Mouse (Mus musculus) intestine, embryonic 14.5 days (tissue): ENCODE measurements around the gene Cep85l. TPM values are rescaled to one million over a fixed set of nuclear protein-coding genes. Genes with fewer than 3 reads are reported as not detected.

Experiments
- ATAC-seq: fragments of 200-750 bp; cut with Nextera tagmentation; replicated peaks from 2 replicates; pipeline ENCODE4 v1.8.0; 2017; ENCODE audit warnings: low read depth, moderate number of reproducible peaks, moderate TSS enrichment, moderate library complexity; ENCODE audit not compliant: low FRiP score, low TSS enrichment
- DNase-seq: peaks from one replicate; pipeline ENCODE4 v3.0.0-alpha.2; 2018; ENCODE audit warnings: low spot score
- H3K27ac ChIP-seq: fragments of 300-500 bp; sonication (generic); 2 replicates; pipeline ENCODE4 v1.5.1; 2014; ENCODE audit warnings: low read depth, mild to moderate bottlenecking, control low read depth
- H3K27me3 ChIP-seq: fragments of 300-500 bp; sonication (generic); replicated peaks from 2 replicates; pipeline ENCODE4 v1.6.1; 2014; ENCODE audit warnings: low read length, control low read depth; ENCODE audit not compliant: control insufficient read depth, insufficient read depth
- H3K36me3 ChIP-seq: fragments of 300-500 bp; sonication (generic); 2 replicates; pipeline ENCODE4 v1.6.1; 2014; ENCODE audit warnings: low read length, control low read depth; ENCODE audit not compliant: control insufficient read depth, insufficient read depth
- H3K4me1 ChIP-seq: fragments of 300-500 bp; sonication (generic); replicated peaks from 2 replicates; pipeline ENCODE4 v1.6.1; 2014; ENCODE audit warnings: low read length, control low read depth, mixed read lengths; ENCODE audit not compliant: control insufficient read depth, insufficient read depth
- H3K4me2 ChIP-seq: fragments of 300-500 bp; sonication (generic); 2 replicates; pipeline ENCODE4 v1.6.1; 2014; ENCODE audit warnings: low read length
- H3K4me3 ChIP-seq: fragments of 300-500 bp; sonication (generic); 2 replicates; pipeline ENCODE4 v1.5.1; 2014; ENCODE audit warnings: low read depth, low read length, control low read depth, mixed read lengths
- H3K9ac ChIP-seq: fragments of 300-500 bp; sonication (generic); 2 replicates; pipeline ENCODE4 v1.6.1; 2014; ENCODE audit warnings: mild to moderate bottlenecking, low read length
- H3K9me3 ChIP-seq: fragments of 300-500 bp; sonication (generic); 2 replicates; pipeline ENCODE4 v1.6.1; 2016; ENCODE audit warnings: low read length, control low read depth; ENCODE audit not compliant: control insufficient read depth
- WGBS: fragments of 180-500 bp; shearing (Covaris S2); extraction: QIAGEN DNeasy Blood & Tissue Kit; methylation state at CpG from one replicate; pipeline ENCODE4 v1.1.7; 2014; 5-methylcytosine and 5-hydroxymethylcytosine counted together
- polyA plus RNA-seq: library from polyadenylated mRNA; unstranded; fragments of >200 nt; fragmentation: Nextera tagmentation; extraction: Ambion mirVana; gene quantifications from 2 replicates; pipeline ENCODE4 v1.2.1, GENCODE M21; 2014

Cep85l gene
- polyA plus RNA-seq: 6.1 and 7.0 TPM in 2 replicates

DNA sequence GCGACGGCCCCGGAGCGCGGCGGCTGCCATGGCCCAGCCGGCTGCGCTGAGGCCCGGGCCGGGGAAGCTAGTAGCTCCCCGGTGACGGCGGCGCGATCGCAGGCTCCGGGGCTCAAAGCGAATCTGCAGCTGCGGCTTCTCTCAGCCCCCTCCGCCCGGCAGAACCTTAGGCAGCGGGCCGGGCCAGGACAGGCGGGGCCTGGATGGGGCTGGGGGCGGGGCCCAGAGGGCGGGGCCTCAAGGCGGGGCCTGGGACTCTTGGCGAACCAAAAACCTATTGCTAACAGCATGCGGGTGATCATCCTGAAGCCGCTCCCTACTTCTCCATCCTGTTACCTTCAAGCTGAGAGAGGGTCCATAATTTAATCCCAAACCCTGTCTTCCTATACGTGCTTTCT is at the start of gene Cep85l:
TSS of gene Cep85l (minus strand) at position 239 of the 398 bp plus-strand sequence.
- Histone ChIP-seq H3K4me3 (peak within 1 kb of the TSS; percentile 82), H3K9ac (peak within 1 kb of the TSS; percentile 95), H3K27ac (peak within 1 kb of the TSS; percentile 98), H3K4me2 (peak within 1 kb of the TSS; percentile 72), H3K4me1 (peaks cover 4% of the 10 kb centered on the region; the same call in 1 of the 2 replicates), H3K9me3 (no peaks in the 10 kb centered on the region), H3K27me3 (no peaks in the 10 kb centered on the region), H3K36me3 (no peaks in the 10 kb centered on the region)
- under 1% methylated on average over 25 of the region's 31 CpGs for WGBS
- ATAC-seq (peak; percentile 99), DNase-seq (peak; percentile 94)

DNA sequence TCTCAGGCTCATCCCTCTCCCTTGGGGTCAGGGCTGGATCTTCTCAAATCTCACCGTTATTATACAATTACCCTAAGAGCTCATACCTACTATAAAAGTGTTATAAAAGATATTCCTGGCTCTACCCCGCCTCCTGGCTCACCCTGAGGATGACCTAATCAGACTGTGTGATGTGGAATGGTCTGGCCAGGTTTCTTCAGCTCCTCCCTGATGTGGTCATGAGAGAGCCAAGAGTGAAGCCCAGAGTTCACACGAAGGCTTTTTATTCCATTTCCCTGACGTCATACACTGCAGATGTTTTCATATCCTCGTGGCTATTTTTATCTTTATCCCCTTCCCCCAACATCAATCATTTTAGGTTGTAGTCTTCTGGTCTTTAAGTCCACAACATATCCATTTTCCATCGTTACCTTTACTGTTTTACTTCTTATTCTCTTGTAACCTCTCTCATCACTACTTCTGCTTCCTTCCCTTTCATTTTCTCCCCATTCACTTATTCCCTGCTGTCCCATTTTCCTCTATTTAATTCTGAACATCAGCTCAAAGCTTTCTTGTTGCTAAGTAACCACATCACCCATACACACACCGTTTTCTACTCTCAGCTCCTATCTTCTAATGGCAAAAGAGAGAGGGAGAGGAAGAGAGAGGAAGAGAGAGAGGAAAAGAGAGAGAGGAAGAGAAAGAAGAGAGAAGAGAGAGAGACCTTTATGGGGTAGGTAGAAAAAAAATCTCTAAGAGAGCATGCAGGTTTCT is 49.1 kb upstream of the Cep85l start:
- Histone ChIP-seq H3K4me1 (peaks cover 5% of the 10 kb centered on the region), H3K9me3 (no peaks in the 10 kb centered on the region), H3K9ac (no peak overlapping the region), H3K4me3 (no peak overlapping the region), H3K36me3 (no peaks in the 10 kb centered on the region), H3K27me3 (no peaks in the 10 kb centered on the region), H3K27ac (no peak overlapping the region), H3K4me2 (no peak overlapping the region)
- DNase-seq: no peak
- 58% methylated on average over 7 of the region's 7 CpGs for WGBS
- no peak for ATAC-seq

DNA sequence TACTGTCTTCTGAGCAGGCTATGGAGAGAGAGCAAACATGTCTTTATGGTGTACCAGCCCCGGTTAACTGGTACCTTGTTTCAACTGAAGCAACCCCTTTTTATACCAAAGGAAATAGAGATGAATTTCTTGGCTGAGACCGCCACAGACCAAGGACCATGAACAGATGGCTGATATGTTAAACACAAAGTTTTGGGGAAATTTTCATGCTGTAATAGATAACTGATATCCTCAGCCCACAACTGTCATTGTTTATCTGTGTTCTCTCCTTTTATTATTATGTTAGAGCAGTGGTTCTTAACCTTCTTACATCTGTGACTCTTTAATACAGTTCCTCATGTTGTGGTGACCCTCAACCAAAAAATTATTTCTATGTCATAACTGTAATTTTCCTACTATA is 46.8 kb upstream of the Cep85l start:
- Histone ChIP-seq H3K36me3 (no peaks in the 10 kb centered on the region), H3K27me3 (no peaks in the 10 kb centered on the region), H3K9me3 (no peaks in the 10 kb centered on the region), H3K27ac (no peak overlapping the region), H3K4me1 (peaks cover 5% of the 10 kb centered on the region), H3K9ac (no peak overlapping the region), H3K4me2 (no peak overlapping the region), H3K4me3 (no peak overlapping the region)
- no peak for DNase-seq
- 89% methylated on average over 2 of the region's 2 CpGs for WGBS
- ATAC-seq: no peak

DNA sequence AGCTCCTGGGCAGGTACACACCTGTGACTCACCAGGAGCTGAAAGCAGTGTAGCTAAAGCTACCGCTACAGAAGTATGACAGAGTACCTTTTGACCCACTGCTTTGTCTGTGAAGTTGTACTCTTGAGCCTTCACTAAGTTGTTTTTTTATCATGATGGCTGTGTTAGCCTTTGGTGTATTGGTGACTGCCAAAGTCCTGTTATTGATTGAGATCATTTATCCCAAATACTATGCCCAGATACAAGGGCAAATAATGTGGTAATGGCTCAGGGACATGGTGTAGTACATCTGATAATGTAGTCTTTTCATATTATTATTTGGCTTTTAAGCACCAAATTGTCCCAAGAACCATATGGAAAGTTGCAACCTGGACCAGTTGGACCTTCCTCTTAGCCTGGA is 43.3 kb upstream of the Cep85l start:
- Histone ChIP-seq H3K4me1 (no peaks in the 10 kb centered on the region), H3K9ac (no peak overlapping the region), H3K4me2 (no peak overlapping the region), H3K27me3 (no peaks in the 10 kb centered on the region), H3K36me3 (no peaks in the 10 kb centered on the region), H3K27ac (no peak overlapping the region), H3K9me3 (no peaks in the 10 kb centered on the region), H3K4me3 (no peak overlapping the region)
- no peak for DNase-seq
- no peak for ATAC-seq
- WGBS: 96% methylated on average over 1 of the region's 1 CpGs

DNA sequence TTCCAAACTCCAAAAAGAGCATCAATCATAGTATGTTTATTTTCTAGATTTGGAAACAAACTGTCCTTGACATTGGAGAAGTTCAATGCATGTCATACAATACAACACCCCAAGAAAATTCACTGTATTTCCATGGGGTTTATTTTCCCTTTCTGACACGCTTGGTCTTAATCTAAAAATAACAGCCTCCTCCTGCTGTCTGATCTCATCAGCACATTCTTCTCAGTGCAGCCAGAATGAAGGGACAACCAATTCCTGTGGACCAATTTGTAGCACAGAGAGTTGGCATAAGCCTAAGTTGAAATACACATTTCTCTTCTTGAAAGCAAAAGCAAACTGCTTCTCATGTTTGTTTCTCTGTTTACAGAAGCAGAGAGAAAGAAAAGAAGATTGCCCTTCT is 42.5 kb upstream of the Cep85l start:
- Histone ChIP-seq H3K27me3 (no peaks in the 10 kb centered on the region), H3K36me3 (no peaks in the 10 kb centered on the region), H3K9ac (no peak overlapping the region), H3K9me3 (no peaks in the 10 kb centered on the region), H3K4me3 (no peak overlapping the region), H3K27ac (no peak overlapping the region), H3K4me2 (no peak overlapping the region), H3K4me1 (no peaks in the 10 kb centered on the region)
- 49% methylated on average over 1 of the region's 1 CpGs for WGBS
- ATAC-seq: no peak
- no peak for DNase-seq

DNA sequence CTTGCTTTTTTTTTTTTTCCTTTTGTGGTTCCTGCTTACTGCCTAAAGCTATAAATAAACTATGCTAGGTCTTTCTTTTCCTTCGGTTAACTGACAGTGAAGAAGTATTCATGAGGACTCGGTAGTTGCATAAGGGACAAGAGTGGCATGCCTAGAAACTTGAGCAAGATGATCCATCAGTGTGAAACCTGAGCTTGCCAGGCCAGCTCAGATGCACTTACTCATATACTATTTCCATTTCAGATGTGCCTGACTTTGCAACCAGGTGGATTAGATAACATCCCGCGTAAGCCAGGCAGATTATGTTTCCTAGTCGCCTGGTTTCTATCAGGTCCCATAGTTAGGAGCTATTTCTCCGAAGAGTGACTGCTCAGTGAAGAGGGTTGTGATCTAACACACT is 41.9 kb upstream of the Cep85l start:
- Histone ChIP-seq H3K4me1 (no peaks in the 10 kb centered on the region), H3K9me3 (no peaks in the 10 kb centered on the region), H3K36me3 (no peaks in the 10 kb centered on the region), H3K27ac (no peak overlapping the region), H3K4me2 (no peak overlapping the region), H3K4me3 (no peak overlapping the region), H3K27me3 (no peaks in the 10 kb centered on the region), H3K9ac (no peak overlapping the region)
- 59% methylated on average over 6 of the region's 6 CpGs for WGBS
- DNase-seq (no peak), ATAC-seq (no peak)

DNA sequence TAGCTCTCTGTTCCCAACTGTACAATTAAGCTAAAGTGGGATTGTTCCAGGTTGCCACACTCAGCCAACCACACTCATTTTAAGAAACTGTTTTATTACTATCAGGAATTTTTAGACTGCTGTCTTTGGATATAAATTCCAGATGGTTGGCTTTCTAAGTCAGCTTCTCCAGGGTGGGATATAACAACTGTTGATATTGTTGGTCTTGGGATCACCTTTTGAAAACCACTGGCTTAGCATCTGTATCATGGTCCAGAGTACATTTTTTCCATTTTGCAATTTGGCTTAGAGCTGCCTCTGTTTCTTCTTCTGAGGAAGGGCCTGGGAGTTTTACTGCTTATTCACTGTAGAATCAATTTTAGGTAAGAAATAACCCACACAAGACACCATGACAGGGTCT is 40.3 kb upstream of the Cep85l start:
- Histone ChIP-seq H3K27me3 (no peaks in the 10 kb centered on the region), H3K4me2 (no peak overlapping the region), H3K4me3 (no peak overlapping the region), H3K27ac (no peak overlapping the region), H3K36me3 (no peaks in the 10 kb centered on the region), H3K9me3 (no peaks in the 10 kb centered on the region), H3K4me1 (no peaks in the 10 kb centered on the region), H3K9ac (no peak overlapping the region)
- ATAC-seq (no peak), DNase-seq (no peak)

DNA sequence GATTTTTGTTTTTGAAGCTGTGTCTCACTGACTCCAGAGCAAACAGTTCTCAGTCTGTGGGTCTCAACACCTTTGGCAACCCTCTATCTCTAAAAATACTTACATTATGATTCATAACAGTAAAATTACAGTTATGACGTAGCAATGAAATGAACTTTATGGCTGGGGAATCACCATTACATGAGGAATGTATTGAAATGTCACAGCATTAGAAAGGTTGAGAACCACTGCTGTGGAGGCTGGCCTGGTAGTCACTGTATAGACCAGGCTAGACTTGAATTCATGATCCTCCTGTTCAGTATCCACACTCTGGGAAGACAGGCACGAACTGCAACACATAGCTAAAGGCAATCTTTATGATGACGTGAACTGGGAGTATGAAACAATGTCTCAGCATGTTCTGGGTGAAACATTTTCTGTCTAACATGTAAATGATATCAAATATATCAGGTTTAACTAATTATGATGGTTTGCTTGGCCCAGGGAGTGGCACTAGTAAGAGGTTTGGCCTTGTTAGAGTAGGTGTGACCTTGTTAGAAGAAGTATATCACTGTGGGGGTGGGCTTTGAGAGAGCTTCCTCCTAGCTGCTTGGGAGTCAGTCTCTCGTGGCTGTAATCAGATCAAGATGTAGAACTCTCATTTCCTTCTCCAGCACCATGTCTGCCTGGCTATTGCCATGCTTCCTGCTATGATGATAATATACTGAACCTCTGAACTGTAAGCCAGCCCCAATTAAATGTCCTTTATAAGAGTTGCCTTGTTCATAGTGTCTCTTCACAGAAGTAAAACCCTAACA is 39.6 kb upstream of the Cep85l start:
- Histone ChIP-seq H3K9me3 (no peaks in the 10 kb centered on the region), H3K27ac (no peak overlapping the region), H3K27me3 (no peaks in the 10 kb centered on the region), H3K4me3 (no peak overlapping the region), H3K4me1 (no peaks in the 10 kb centered on the region; the same call in 1 of the 2 replicates), H3K9ac (no peak overlapping the region), H3K4me2 (no peak overlapping the region), H3K36me3 (no peaks in the 10 kb centered on the region)
- DNase-seq (no peak), ATAC-seq (no peak)
- 73% methylated on average over 4 of the region's 4 CpGs for WGBS
